8 mouse cellular contexts compared by ENCODE assay signal in the genomic region with DNA sequence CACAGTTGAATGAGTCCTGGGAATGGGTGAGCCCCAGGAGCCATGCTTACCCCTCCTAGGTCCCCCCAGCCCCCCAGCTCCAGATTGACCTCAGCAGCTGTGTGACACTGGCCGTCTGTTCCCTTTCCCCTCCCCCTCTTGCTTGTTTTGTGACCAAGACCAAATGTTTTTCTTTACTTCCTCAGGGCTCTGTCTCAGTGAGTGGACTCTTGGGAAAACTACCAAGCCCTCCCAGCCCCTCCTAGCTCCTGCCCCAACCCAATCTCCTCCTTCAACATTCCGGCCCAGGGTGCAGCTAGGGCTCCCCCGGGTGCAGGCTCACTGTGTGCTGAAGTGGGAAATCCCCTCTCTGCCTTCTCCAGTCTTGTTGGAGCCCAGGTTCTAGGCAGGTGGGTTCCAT. TPM values are rescaled to one million over a fixed set of nuclear protein-coding genes. Genes with fewer than 3 reads are reported as not detected.
DNase-seq lines count a peak whose midpoint lies in the region; ATAC-seq lines count a peak whose summit lies in the region.

No protein-coding gene starts in this region.

- peaks cover 21% of the 10 kb centered on the region for H3K36me3 ChIP-seq in lung, embryonic 15.5 days

- H3K9ac ChIP-seq in lung, embryonic 15.5 days = peak overlapping the region; percentile 77

- peaks cover 47% of the 10 kb centered on the region for H3K4me1 ChIP-seq in lung, embryonic 15.5 days

- H3K27ac ChIP-seq in lung, embryonic 15.5 days = peak overlapping the region; percentile 98

- no peaks in the 10 kb centered on the region for H3K27me3 ChIP-seq in lung, embryonic 15.5 days

- ATAC-seq in lung, embryonic 15.5 days (ENCODE audit: borderline replicate concordance, extremely low read depth, low FRiP score, low TSS enrichment) = no peak
- no peak for ATAC-seq in activated CD4-positive, CD25-positive, alpha-beta regulatory T cell, adult 4 months

- WGBS in lung, embryonic 15.5 days = 12% methylated on average over 3 of the region's 3 CpGs

- peak; percentile 21 for DNase-seq in urinary bladder, postnatal 25 days (ENCODE audit: low spot score)
- DNase-seq in urinary bladder, adult 18-20 months (ENCODE audit: low spot score in 2 of 2) = no peak
- peak; percentile 98 for DNase-seq in heart, adult 11 months
- peak; percentile 77 for DNase-seq in kidney, adult 11 months
- peak; percentile 47 for DNase-seq in testis, postnatal 10 days (ENCODE audit: low spot score)
- no peak for DNase-seq in adrenal gland, postnatal 25 days

- peak overlapping the region; percentile 76 for H3K4me2 ChIP-seq in lung, embryonic 15.5 days

- no peaks in the 10 kb centered on the region for H3K9me3 ChIP-seq in lung, embryonic 15.5 days

- peak overlapping the region; percentile 83 for H3K4me3 ChIP-seq in lung, embryonic 15.5 days

RNA-seq across cellular contexts. Expression of a gene that starts 1.6 kb away (rescaled TPM):
- polyA plus RNA-seq in lung, embryonic 15.5 days (2015; fragmentation: Nextera tagmentation; extraction: Ambion mirVana) = 9.4 and 9.6 TPM in 2 replicates
- polyA plus RNA-seq in activated CD4-positive, CD25-positive, alpha-beta regulatory T cell, adult 4 months (2017; shearing (Covaris generic)) = 10 to 100 TPM in 1 of 2 experiments, 1 to 10 TPM in 1; 8.1 to 10.2 TPM
- 13.4 and 18.2 TPM in 2 replicates for total RNA-seq in adrenal gland, postnatal 25 days (2021)

RNA-seq across cellular contexts. Expression of a gene that starts 1.7 kb away (rescaled TPM):
- polyA plus RNA-seq in lung, embryonic 15.5 days (2015; fragmentation: Nextera tagmentation; extraction: Ambion mirVana) = 35.7 and 37.1 TPM in 2 replicates
- 10 to 100 TPM; 61.6 to 68.6 TPM for polyA plus RNA-seq in activated CD4-positive, CD25-positive, alpha-beta regulatory T cell, adult 4 months (2017; shearing (Covaris generic))
- total RNA-seq in adrenal gland, postnatal 25 days (2021) = 19.3 and 35.7 TPM in 2 replicates

RNA-seq across cellular contexts. Expression of a gene that starts 1.8 kb away (rescaled TPM):
- 0.08 and 0.21 TPM in 2 replicates for polyA plus RNA-seq in lung, embryonic 15.5 days (2015; fragmentation: Nextera tagmentation; extraction: Ambion mirVana)
- under 1 TPM in 1 of 2 experiments, not detected in 1; 0.33 TPM for polyA plus RNA-seq in activated CD4-positive, CD25-positive, alpha-beta regulatory T cell, adult 4 months (2017; shearing (Covaris generic))
- total RNA-seq in adrenal gland, postnatal 25 days (2021) = 1.0 and 2.2 TPM in 2 replicates

RNA-seq across cellular contexts. Expression of a gene that starts 10.5 kb away (rescaled TPM):
- polyA plus RNA-seq in lung, embryonic 15.5 days (2015; fragmentation: Nextera tagmentation; extraction: Ambion mirVana) = 6.5 and 8.3 TPM in 2 replicates
- polyA plus RNA-seq in activated CD4-positive, CD25-positive, alpha-beta regulatory T cell, adult 4 months (2017; shearing (Covaris generic)) = 10 to 100 TPM; 30.0 to 32.3 TPM
- 10.0 and 14.0 TPM in 2 replicates for total RNA-seq in adrenal gland, postnatal 25 days (2021)

RNA-seq across cellular contexts. Expression of a gene that starts 14.9 kb away (rescaled TPM):
- 0.06 TPM in 1 of 2 replicates, not detected in the other for polyA plus RNA-seq in lung, embryonic 15.5 days (2015; fragmentation: Nextera tagmentation; extraction: Ambion mirVana)
- not detected for polyA plus RNA-seq in activated CD4-positive, CD25-positive, alpha-beta regulatory T cell, adult 4 months (2017; shearing (Covaris generic))
- 4.9 and 5.7 TPM in 2 replicates for total RNA-seq in adrenal gland, postnatal 25 days (2021)

Comparison
In these comparisons a context has a peak if more than half of its experiments do, and no peak if none do; other contexts are left out.
1. DNase-seq: peak in urinary bladder, postnatal 25 days (single experiment), heart, adult 11 months (single experiment), kidney, adult 11 months (single experiment) and testis, postnatal 10 days (single experiment); none in urinary bladder, adult 18-20 months (0 of 2) and adrenal gland, postnatal 25 days (single experiment).